Mouse (Mus musculus) left cerebral cortex, adult 9 months (tissue): Measurements from ENCODE around the gene Scn8a.

Source experiments
- DNase-seq, 2 experiments: peaks; one replicate each; pipeline ENCODE4 v3.0.0; 2022; ENCODE audit warnings: low spot score in 2 of 2

Scn8a gene

DNA sequence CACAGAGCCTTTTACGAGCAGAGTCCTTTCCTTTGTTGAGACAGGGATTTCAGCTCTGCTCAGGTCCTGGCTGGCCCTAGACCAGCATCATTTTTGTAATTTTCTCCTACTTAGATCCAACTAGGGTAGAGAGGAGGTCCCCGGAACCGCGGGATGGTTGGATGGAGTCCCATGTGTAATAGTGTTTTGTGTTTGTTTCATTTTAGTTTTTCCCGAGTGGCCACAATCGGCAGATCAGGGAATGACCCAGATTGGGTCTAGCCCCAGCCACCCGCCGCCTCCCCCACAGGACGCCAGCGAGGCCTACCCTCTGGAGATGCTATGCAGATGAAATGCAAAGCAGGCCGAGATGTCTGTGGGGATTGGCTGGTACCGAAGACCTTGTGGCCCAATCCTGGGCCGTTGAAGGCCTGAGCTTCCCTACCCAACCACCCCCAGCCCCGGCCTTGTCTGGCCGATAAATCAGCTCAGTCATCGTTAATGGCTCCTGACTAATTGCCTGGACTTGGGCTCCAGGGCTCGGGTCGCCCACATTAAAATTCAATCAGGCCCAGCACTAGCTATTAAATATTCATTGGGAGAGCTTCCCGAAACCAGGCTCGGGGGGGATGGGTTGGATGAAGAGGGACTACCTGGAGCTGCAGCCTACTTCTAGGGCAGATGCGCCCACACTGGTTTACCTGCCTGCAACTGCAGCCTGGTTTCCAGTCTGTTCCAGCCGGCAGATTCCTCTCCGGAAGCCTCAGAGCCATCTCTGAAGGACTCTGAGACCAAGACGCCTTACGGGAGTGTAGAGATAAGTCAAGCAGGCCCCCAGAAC is 223.4 kb downstream of the Scn8a start:
- peak; percentile 33 to 53 for DNase-seq

GRCm38 (mm10) chr15:101093988-101094387 is 224.3 kb downstream of the Scn8a start:
- DNase-seq: no peak

DNA sequence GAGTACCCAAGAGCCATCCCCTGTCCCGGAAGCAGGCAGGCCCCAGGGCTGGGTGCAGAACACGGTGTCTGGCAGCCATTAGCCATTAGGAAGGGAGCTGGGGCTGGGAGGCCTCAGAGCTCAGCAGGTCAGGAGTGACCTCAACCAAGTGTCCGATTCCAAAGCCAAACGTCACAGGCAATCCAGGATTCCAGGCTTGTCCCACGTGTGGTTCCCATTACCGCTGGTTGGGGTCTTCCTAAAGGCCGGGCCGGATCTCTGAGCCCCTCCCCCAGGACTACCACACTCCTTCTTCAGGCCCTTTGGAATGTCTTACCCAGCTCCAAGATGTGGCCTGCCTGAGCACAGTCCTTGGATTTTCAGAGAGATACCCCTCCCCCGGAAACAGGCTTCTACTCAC is 225.3 kb downstream of the Scn8a start:
- no peak for DNase-seq

DNA sequence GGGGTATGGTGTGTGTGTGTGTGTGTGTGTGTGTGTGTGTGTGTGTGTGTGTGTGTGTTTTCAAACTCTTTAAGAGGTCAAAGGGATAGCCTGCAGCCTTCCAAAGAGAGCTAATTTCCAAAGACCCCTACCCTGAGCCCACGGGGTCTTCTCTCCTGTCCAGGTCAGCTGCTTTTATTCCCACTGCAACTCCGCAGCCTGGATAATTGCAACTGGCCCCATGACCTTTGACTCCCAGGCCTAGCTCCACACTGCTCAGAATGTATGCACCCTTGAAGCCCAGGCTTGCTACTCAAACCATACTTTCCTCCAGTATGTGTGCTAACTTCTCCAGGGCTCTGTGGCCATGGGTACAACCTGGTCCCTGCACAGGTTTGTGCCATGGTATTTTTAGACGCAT is 225.7 kb downstream of the Scn8a start:
- no peak for DNase-seq
